ENCODE assay signal across 8 mouse cellular contexts in the genomic region with DNA sequence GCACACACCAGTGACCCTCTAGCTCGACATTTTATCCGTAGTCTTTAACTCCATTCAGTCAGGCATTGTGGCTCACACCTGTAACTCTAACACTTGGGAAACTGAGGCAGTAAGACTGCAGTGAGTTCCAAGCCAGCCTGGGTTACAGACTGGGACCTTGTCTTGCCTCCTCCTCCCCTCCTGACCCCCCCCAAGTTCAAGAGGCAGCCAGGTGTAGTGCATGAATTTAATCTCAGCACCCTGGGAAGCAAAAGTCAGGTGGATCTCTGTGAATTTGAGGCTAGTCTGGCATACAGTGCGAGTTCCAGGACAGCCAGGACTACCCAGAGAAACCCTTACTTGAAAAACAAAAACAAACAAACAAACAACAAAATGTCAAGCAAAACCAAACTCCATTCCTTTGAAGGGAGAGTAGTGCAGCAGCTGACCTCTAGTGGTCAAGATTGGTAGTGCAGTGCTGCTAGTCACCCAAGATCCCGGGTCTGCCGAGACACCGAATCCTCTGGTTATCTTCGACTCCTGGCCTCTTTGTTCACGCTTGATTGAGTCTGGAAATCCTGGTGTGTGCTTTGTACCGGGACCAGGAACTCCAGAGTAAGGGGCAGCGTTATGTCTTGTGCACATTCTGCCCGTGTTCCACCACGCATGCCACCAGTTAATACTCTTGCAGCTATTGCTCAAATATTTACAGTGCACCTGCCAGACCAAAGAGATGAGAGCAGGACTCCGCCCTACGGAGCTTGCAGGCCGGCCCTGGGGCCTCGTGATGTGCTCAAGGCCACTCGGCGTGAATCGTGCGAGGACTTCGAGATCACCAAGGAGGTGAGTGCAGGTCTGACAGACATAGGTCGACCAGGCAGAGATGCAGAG. TPM values are rescaled to one million over a fixed set of nuclear protein-coding genes. Genes with fewer than 3 reads are reported as not detected.
A peak's percentile ranks its signal among the peaks of the same experiment; 100 is the strongest.
DNase-seq lines count a peak whose midpoint lies in the region; ATAC-seq and TF ChIP-seq lines count a peak whose summit lies in the region.

No protein-coding gene starts in this region.

- peak overlapping the region; percentile 22 to 63 for H3K27ac ChIP-seq in heart, embryonic 14.5 days (replicated peaks in 1 of 2; ENCODE audit: control insufficient read depth in 1 of 2, insufficient read depth in 1 of 2, low read depth in 2 of 2, low read length in 2 of 2)
- no peak overlapping the region for H3K27ac ChIP-seq in neural tube, embryonic 14.5 days (ENCODE audit: low read depth, low read length)
- H3K27ac ChIP-seq in testis, adult 2 months (ENCODE audit: control insufficient read depth, insufficient read depth, low read depth, low read length): peak overlapping the region; percentile 32

- ATAC-seq in erythroblast, adult 5-6 weeks (replicated peaks; ENCODE audit: low FRiP score, poor library complexity, severe bottlenecking): peak; percentile 73
- ATAC-seq in heart, embryonic 14.5 days (ENCODE audit: insufficient number of reproducible peaks, insufficient read depth, low FRiP score, low read depth): no peak
- ATAC-seq in neural tube, embryonic 14.5 days (ENCODE audit: low read depth): 0 out of 2 replicates have a peak, but pooled peaks have one; percentile 34

- H3K4me2 ChIP-seq in heart, embryonic 14.5 days (ENCODE audit: low read length): peak overlapping the region; percentile 42
- peak overlapping the region; percentile 33 for H3K4me2 ChIP-seq in neural tube, embryonic 14.5 days (ENCODE audit: low read depth, low read length)

- DNase-seq in brain, embryonic 18.5 days (ENCODE audit: low read depth, low spot score): peak; percentile 45
- DNase-seq in kidney, postnatal 14 days: peak; percentile 87
- DNase-seq in lung, adult 18-20 months: peak; percentile 68 to 77

- no peaks in the 10 kb centered on the region for H3K9me3 ChIP-seq in E14TG2a.4 (ENCODE audit: low read length)
- H3K9me3 ChIP-seq in heart, embryonic 14.5 days (ENCODE audit: control insufficient read depth, low read length): no peaks in the 10 kb centered on the region
- H3K9me3 ChIP-seq in neural tube, embryonic 14.5 days (ENCODE audit: control insufficient read depth, low read length): no peaks in the 10 kb centered on the region

- H3K9ac ChIP-seq in heart, embryonic 14.5 days (ENCODE audit: low read length): no peak overlapping the region
- no peak overlapping the region for H3K9ac ChIP-seq in neural tube, embryonic 14.5 days (replicated peaks; ENCODE audit: low read depth, low read length)

- H3K27me3 ChIP-seq in E14TG2a.4 (ENCODE audit: insufficient read depth, low read length): peaks cover 3% of the 10 kb centered on the region; the same call in 1 of the 2 replicates
- no peaks in the 10 kb centered on the region for H3K27me3 ChIP-seq in heart, embryonic 14.5 days (ENCODE audit: control insufficient read depth, insufficient read depth, low read length)
- H3K27me3 ChIP-seq in neural tube, embryonic 14.5 days (ENCODE audit: control insufficient read depth, insufficient read depth, low read length): no peaks in the 10 kb centered on the region
- no peaks in the 10 kb centered on the region for H3K27me3 ChIP-seq in testis, adult 2 months (ENCODE audit: control insufficient read depth, insufficient read depth, low read length)

- H3K4me3 ChIP-seq in E14TG2a.4 (replicated peaks; ENCODE audit: low read length): peak overlapping the region; percentile 41; the same call in 1 of the 2 replicates
- no peak overlapping the region for H3K4me3 ChIP-seq in heart, embryonic 14.5 days (ENCODE audit: control insufficient read depth in 1 of 2, insufficient read depth in 1 of 2, low read depth in 1 of 2, low read length in 2 of 2)
- peak overlapping the region; percentile 2; the same call in 1 of the 2 replicates for H3K4me3 ChIP-seq in neural tube, embryonic 14.5 days (ENCODE audit: low read depth, low read length)
- peak overlapping the region; percentile 32 for H3K4me3 ChIP-seq in testis, adult 2 months (ENCODE audit: control insufficient read depth, low read depth, low read length)

- no peak; the same call in 1 of the 2 replicates for TF ChIP-seq POLR2A in testis, adult 2 months (IDR thresholded peaks at IDR 0.05; ENCODE audit: control insufficient read depth, low read depth, low read length)

- H3K4me1 ChIP-seq in E14TG2a.4 (replicated peaks; ENCODE audit: low read depth, low read length): peaks cover 57% of the 10 kb centered on the region
- peaks cover 36 to 42% of the 10 kb centered on the region in 2 experiments for H3K4me1 ChIP-seq in heart, embryonic 14.5 days (ENCODE audit: control insufficient read depth in 2 of 2, insufficient read depth in 2 of 2, low read length in 2 of 2)
- no peaks in the 10 kb centered on the region for H3K4me1 ChIP-seq in neural tube, embryonic 14.5 days (ENCODE audit: control insufficient read depth, insufficient read depth, low read length)
- H3K4me1 ChIP-seq in testis, adult 2 months (ENCODE audit: control insufficient read depth, insufficient read depth, low read length): peaks cover 14% of the 10 kb centered on the region

- peak; percentile 99 for TF ChIP-seq CTCF in E14TG2a.4 (conservative IDR thresholded peaks at IDR 0.05; ENCODE audit: low read length)
- peak; percentile 97 for TF ChIP-seq CTCF in testis, adult 2 months (IDR thresholded peaks at IDR 0.05; ENCODE audit: control insufficient read depth, insufficient read depth, insufficient replicate concordance, low read depth, low read length)

- WGBS in heart, embryonic 14.5 days: 18% methylated on average over 22 of the region's 22 CpGs
- WGBS in neural tube, embryonic 14.5 days: 21% methylated on average over 22 of the region's 22 CpGs

- peaks cover 14% of the 10 kb centered on the region; the same call in 1 of the 2 replicates for H3K36me3 ChIP-seq in E14TG2a.4 (ENCODE audit: insufficient read depth, low read length)
- H3K36me3 ChIP-seq in heart, embryonic 14.5 days (ENCODE audit: control insufficient read depth, insufficient read depth, low read length): no peaks in the 10 kb centered on the region
- no peaks in the 10 kb centered on the region for H3K36me3 ChIP-seq in neural tube, embryonic 14.5 days (ENCODE audit: control insufficient read depth, insufficient read depth, low read length)
- H3K36me3 ChIP-seq in testis, adult 2 months (ENCODE audit: control insufficient read depth, insufficient read depth, low read length): no peaks in the 10 kb centered on the region

RNA-seq across cellular contexts. Expression of a gene that starts 13.8 kb away (rescaled TPM):
- total RNA-seq in erythroblast, adult 5-6 weeks (2015; ENCODE audit: low replicate concordance): not detected in 2 replicates
- total RNA-seq in erythroblast, adult 5-6 weeks (2017; ENCODE audit: low replicate concordance): not detected in 2 replicates
- 0.08 and 0.11 TPM in 2 replicates for polyA plus RNA-seq in heart, embryonic 14.5 days (2014; fragmentation: Nextera tagmentation; extraction: Ambion mirVana)
- polyA plus RNA-seq in neural tube, embryonic 14.5 days (2014; fragmentation: Nextera tagmentation; extraction: Ambion mirVana): 0.10 and 0.16 TPM in 2 replicates
- polyA plus RNA-seq in testis, adult 2 months (2012; rRNA removed): 19.1 and 21.3 TPM in 2 replicates

RNA-seq across cellular contexts. Expression of a gene that starts 26.8 kb away (rescaled TPM):
- not detected in 2 replicates for total RNA-seq in erythroblast, adult 5-6 weeks (2015; ENCODE audit: low replicate concordance)
- 0.42 TPM in 1 of 2 replicates, not detected in the other for total RNA-seq in erythroblast, adult 5-6 weeks (2017; ENCODE audit: low replicate concordance)
- 2.8 and 2.9 TPM in 2 replicates for polyA plus RNA-seq in heart, embryonic 14.5 days (2014; fragmentation: Nextera tagmentation; extraction: Ambion mirVana)
- 0.31 and 0.53 TPM in 2 replicates for polyA plus RNA-seq in neural tube, embryonic 14.5 days (2014; fragmentation: Nextera tagmentation; extraction: Ambion mirVana)
- 0.25 and 0.26 TPM in 2 replicates for polyA plus RNA-seq in testis, adult 2 months (2012; rRNA removed)

RNA-seq across cellular contexts. Expression of a gene that starts 39.3 kb away (rescaled TPM):
- total RNA-seq in erythroblast, adult 5-6 weeks (2015; ENCODE audit: low replicate concordance): 3.1 and 3.3 TPM in 2 replicates
- total RNA-seq in erythroblast, adult 5-6 weeks (2017; ENCODE audit: low replicate concordance): 1.5 and 3.9 TPM in 2 replicates
- polyA plus RNA-seq in heart, embryonic 14.5 days (2014; fragmentation: Nextera tagmentation; extraction: Ambion mirVana): 11.1 and 12.8 TPM in 2 replicates
- 7.7 and 7.8 TPM in 2 replicates for polyA plus RNA-seq in neural tube, embryonic 14.5 days (2014; fragmentation: Nextera tagmentation; extraction: Ambion mirVana)
- polyA plus RNA-seq in testis, adult 2 months (2012; rRNA removed): 36.0 and 37.2 TPM in 2 replicates

RNA-seq across cellular contexts. Expression of a gene that starts 41.9 kb away (rescaled TPM):
- not detected in 2 replicates for total RNA-seq in erythroblast, adult 5-6 weeks (2015; ENCODE audit: low replicate concordance)
- total RNA-seq in erythroblast, adult 5-6 weeks (2017; ENCODE audit: low replicate concordance): not detected in 2 replicates
- 39.4 and 43.2 TPM in 2 replicates for polyA plus RNA-seq in heart, embryonic 14.5 days (2014; fragmentation: Nextera tagmentation; extraction: Ambion mirVana)
- polyA plus RNA-seq in neural tube, embryonic 14.5 days (2014; fragmentation: Nextera tagmentation; extraction: Ambion mirVana): 0.39 and 0.50 TPM in 2 replicates
- 1.6 and 1.8 TPM in 2 replicates for polyA plus RNA-seq in testis, adult 2 months (2012; rRNA removed)

Comparison
In these comparisons a context has a peak if more than half of its experiments do, and no peak if none do; other contexts are left out.
1. H3K4me3 ChIP-seq: peak in E14TG2a.4 (single experiment), neural tube, embryonic 14.5 days (single experiment) and testis, adult 2 months (single experiment); none in heart, embryonic 14.5 days (0 of 2).
2. RNA of a gene that starts 13.8 kb away (polyA plus RNA-seq): 19.1 to 21.3 TPM in testis, adult 2 months; 0.10 to 0.16 TPM in neural tube, embryonic 14.5 days and 0.08 to 0.11 TPM in heart, embryonic 14.5 days; every median in the first group is over 10 times any median in the second.
3. Peak in every context shown above with its lines, with median percentiles within 50 percentile points of each other: DNase-seq.